Comparison of ENCODE assay signal across 20 mouse cellular contexts in the genomic region with DNA sequence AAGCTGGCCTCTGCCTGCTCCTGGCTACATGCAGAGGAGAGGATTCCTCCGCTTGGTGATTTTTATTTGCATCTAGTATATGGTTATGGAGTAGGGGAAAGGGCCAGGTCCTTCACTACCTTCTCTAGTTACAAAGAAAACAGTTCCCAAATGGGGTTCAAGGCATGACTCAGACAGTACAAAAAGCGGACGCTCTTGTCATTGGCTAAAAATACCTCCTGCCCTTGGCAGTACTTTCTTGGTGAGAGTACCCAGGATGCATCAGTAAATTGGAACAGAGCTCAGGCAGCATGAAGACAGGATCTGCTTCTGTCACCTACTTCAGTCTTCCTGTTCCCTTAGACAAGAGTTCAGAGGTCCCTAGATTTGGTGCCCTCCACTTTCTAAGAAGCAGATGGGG. TPM values are rescaled to one million over a fixed set of nuclear protein-coding genes. Genes with fewer than 3 reads are reported as not detected.
DNase-seq lines count a peak whose midpoint lies in the region; ATAC-seq and TF ChIP-seq lines count a peak whose summit lies in the region.
"Had no signal": no experiment of that assay in that cellular context is flagged by ENCODE, and none has a peak within 500 bp of the region (broad histone marks: within the 10 kb centered on the region; RNA-seq: fewer than 3 reads in every experiment).

No protein-coding gene starts in this region.

- dilution Hi-C loops in CH12.LX (cut with MboI; ENCODE audit: extremely low pct_ligation_motif_present, extremely low pct_unique_long_range_greater_than_20kb, low sequenced_read_pairs), result no loop called here

- H3K4me3 ChIP-seq in CH12.LX (replicated peaks in 1 of 3; ENCODE audit: low read depth in 2 of 3, low read length in 2 of 3, poor library complexity in 1 of 3), result no peak overlapping the region
- no peak overlapping the region for H3K4me3 ChIP-seq in stomach, postnatal 0 days (ENCODE audit: low read depth, low read length)
- H3K4me3 ChIP-seq: embryonic facial prominence, embryonic 15.5 days; limb, embryonic 15.5 days; midbrain, embryonic 13.5 days; neural tube, embryonic 13.5 days had no signal

- no peak overlapping the region for H3K27ac ChIP-seq in CH12.LX (ENCODE audit: insufficient read depth, low read depth)
- H3K27ac ChIP-seq in stomach, postnatal 0 days (replicated peaks), result no peak overlapping the region
- H3K27ac ChIP-seq: embryonic facial prominence, embryonic 15.5 days; hindbrain, embryonic 14.5 days; limb, embryonic 15.5 days; midbrain, embryonic 13.5 days; neural tube, embryonic 13.5 days had no signal

- H3K4me1 ChIP-seq in CH12.LX (ENCODE audit: control insufficient read depth in 1 of 2, insufficient read depth in 2 of 2), result peaks cover 11 to 23% of the 10 kb centered on the region in 2 experiments
- H3K4me1 ChIP-seq in stomach, postnatal 0 days (replicated peaks; ENCODE audit: control insufficient read depth, insufficient read depth), result no peaks in the 10 kb centered on the region
- H3K4me1 ChIP-seq: embryonic facial prominence, embryonic 15.5 days; limb, embryonic 15.5 days; midbrain, embryonic 13.5 days; neural tube, embryonic 13.5 days had no signal

- no peaks in the 10 kb centered on the region for H3K9me3 ChIP-seq in CH12.LX (replicated peaks; ENCODE audit: low read length)
- no peaks in the 10 kb centered on the region for H3K9me3 ChIP-seq in stomach, postnatal 0 days (ENCODE audit: control insufficient read depth, low read length)
- H3K9me3 ChIP-seq: embryonic facial prominence, embryonic 15.5 days; G1E; limb, embryonic 15.5 days; midbrain, embryonic 13.5 days; neural tube, embryonic 13.5 days had no signal

- H3K4me2 ChIP-seq in CH12.LX (ENCODE audit: insufficient read depth, low read depth, poor library complexity, severe bottlenecking), result 0 out of 2 replicates have a peak overlapping the region, but pooled peaks have one; percentile 4
- no peak overlapping the region for H3K4me2 ChIP-seq in stomach, postnatal 0 days (replicated peaks; ENCODE audit: low read depth)
- H3K4me2 ChIP-seq: embryonic facial prominence, embryonic 15.5 days; hindbrain, embryonic 14.5 days; limb, embryonic 15.5 days; midbrain, embryonic 13.5 days; neural tube, embryonic 13.5 days had no signal

- intact Hi-C loops in left cerebral cortex, postnatal 10 days (cut with DNase I), result no loop called here
- intact Hi-C loops in left cerebral cortex, postnatal 36 days (cut with DNase I), result no loop called here

- H3K79me2 ChIP-seq in CH12.LX (replicated peaks; ENCODE audit: control insufficient read depth, extremely low read depth, insufficient read depth, poor library complexity, severe bottlenecking), result no peaks in the 10 kb centered on the region

- no peak overlapping the region for H3K9ac ChIP-seq in CH12.LX (ENCODE audit: insufficient read depth, low read depth)
- H3K9ac ChIP-seq in stomach, postnatal 0 days (ENCODE audit: low read length), result no peak overlapping the region
- H3K9ac ChIP-seq: embryonic facial prominence, embryonic 15.5 days; forebrain, postnatal 0 days; hindbrain, embryonic 14.5 days; limb, embryonic 15.5 days; midbrain, embryonic 13.5 days; neural tube, embryonic 13.5 days had no signal

- TF ChIP-seq RAD21 in CH12.LX (IDR thresholded peaks at IDR 0.05; ENCODE audit: low read depth, low read length), result no peak

- no peak for TF ChIP-seq CTCF in CH12.LX (conservative IDR thresholded peaks at IDR 0.05 in 1 of 2, IDR thresholded peaks at IDR 0.05 in 1 of 2; ENCODE audit: low read depth in 2 of 2, low read length in 2 of 2)
- no peak for TF ChIP-seq CTCF in stomach, postnatal 0 days (IDR thresholded peaks at IDR 0.05; ENCODE audit: low read depth)

- in situ Hi-C loops in CH12.LX (cut with MboI; ENCODE audit: low pct_ligation_motif_present, low pct_unique_long_range_greater_than_20kb, low sequenced_read_pairs), result loop anchor here (10.0 kb wide), 1 partner anchor 205 kb away; no protein-coding TSS in a partner anchor

- DNase-seq in left cerebral cortex, adult 18-20 months (ENCODE audit: low spot score in 2 of 2), result peak; percentile 28 to 39
- DNase-seq in left cerebral cortex, postnatal 10 days (ENCODE audit: extremely low spot score in 1 of 2, low spot score in 2 of 2), result no peak
- DNase-seq in CH12.LX (ENCODE audit: extremely low read depth), result no peak
- peak; percentile 30 to 52 for DNase-seq in left cerebral cortex, postnatal 36 days (ENCODE audit: low spot score in 2 of 2)
- DNase-seq in stomach, postnatal 0 days (ENCODE audit: low spot score), result no peak
- DNase-seq in layer of hippocampus, adult 8-10 months (ENCODE audit: low spot score in 2 of 2), result no peak
- DNase-seq: adrenal gland, adult 2 months; cerebellum, postnatal 36 days; forebrain, postnatal 0 days; kidney, adult 8-10 months; lung, postnatal 14 days; retina, postnatal 1 day had no signal

- 0 out of 2 replicates have a peak, but pooled peaks have one; percentile 51 for ATAC-seq in common myeloid progenitor, adult 5-6 weeks (replicated peaks; ENCODE audit: low read depth, poor library complexity, severe bottlenecking)
- no peak for ATAC-seq in stomach, postnatal 0 days (ENCODE audit: low FRiP score, low TSS enrichment)
- ATAC-seq: forebrain, postnatal 0 days; midbrain, embryonic 13.5 days had no signal

- H3K27me3 ChIP-seq in CH12.LX (replicated peaks), result peaks cover 35% of the 10 kb centered on the region
- H3K27me3 ChIP-seq in stomach, postnatal 0 days (ENCODE audit: control insufficient read depth, insufficient read depth, low read length), result no peaks in the 10 kb centered on the region
- H3K27me3 ChIP-seq: limb, embryonic 15.5 days had no signal

- H3K36me3 ChIP-seq in CH12.LX (replicated peaks in 1 of 2; ENCODE audit: control insufficient read depth in 1 of 2, insufficient read depth in 1 of 2, low read length in 1 of 2), result no peaks in the 10 kb centered on the region
- H3K36me3 ChIP-seq in stomach, postnatal 0 days (ENCODE audit: control insufficient read depth, insufficient read depth, low read length), result no peaks in the 10 kb centered on the region
- H3K36me3 ChIP-seq: embryonic facial prominence, embryonic 15.5 days; G1E; limb, embryonic 15.5 days; midbrain, embryonic 13.5 days; neural tube, embryonic 13.5 days had no signal

- WGBS in stomach, postnatal 0 days, result 54% methylated on average over 3 of the region's 3 CpGs

- TF ChIP-seq EP300 in CH12.LX (IDR thresholded peaks at IDR 0.05; ENCODE audit: low read length), result no peak
- no peak for TF ChIP-seq EP300 in stomach, postnatal 0 days (optimal IDR thresholded peaks at IDR 0.05)

- TF ChIP-seq POLR2A in CH12.LX (IDR thresholded peaks at IDR 0.05; ENCODE audit: low read depth, low read length), result no peak

TF ChIP-seq in CH12.LX, 34 proteins besides CTCF, POLR2A, EP300 and RAD21 (continues in another document):
- TF ChIP-seq MEF2A (IDR thresholded peaks at IDR 0.05; ENCODE audit: borderline replicate concordance, low read depth, low read length), result peak; percentile 89

RNA-seq across cellular contexts. Expression of a gene that starts 2.6 kb away (rescaled TPM):
- not detected for total RNA-seq in left cerebral cortex, adult 18-20 months (2021)
- total RNA-seq in left cerebral cortex, postnatal 10 days (2021), result not detected
- total RNA-seq in CH12.LX (2012; rRNA removed), result 0.71 and 1.5 TPM in 2 replicates
- 0.26 TPM in 1 of 2 replicates, not detected in the other for total RNA-seq in CH12.LX (2014; rRNA removed)
- 0.13 and 0.14 TPM in 2 replicates for polyA plus RNA-seq in CH12.LX (2012; ENCODE audit: insufficient read length, low read depth)
- total RNA-seq in common myeloid progenitor, adult 5-6 weeks (2017), result not detected in 2 replicates
- total RNA-seq in left cerebral cortex, postnatal 36 days (2021), result not detected
- 0.05 TPM in 1 of 2 replicates, not detected in the other for polyA plus RNA-seq in stomach, postnatal 0 days (2015; fragmentation: Nextera tagmentation; extraction: Ambion mirVana)
- not detected for total RNA-seq in layer of hippocampus, adult 8-10 months (2022)
- total RNA-seq: adrenal gland, adult 2 months; G1E had no signal
- polyA plus RNA-seq: adrenal gland, adult 2 months; G1E; hindbrain, embryonic 14.5 days; midbrain, embryonic 13.5 days; neural tube, embryonic 13.5 days; stomach, embryonic 14.5 days had no signal

RNA-seq across cellular contexts. Expression of a gene that starts 6.9 kb away (rescaled TPM):
- total RNA-seq in left cerebral cortex, adult 18-20 months (2021), result 10 to 100 TPM; 46.9 to 57.8 TPM
- total RNA-seq in left cerebral cortex, postnatal 10 days (2021), result 10 to 100 TPM; 62.8 to 66.7 TPM
- total RNA-seq in CH12.LX (2012; rRNA removed), result 81.2 and 99.6 TPM in 2 replicates
- total RNA-seq in CH12.LX (2014; rRNA removed), result 107 and 115 TPM in 2 replicates
- polyA plus RNA-seq in CH12.LX (2012; ENCODE audit: insufficient read length, low read depth), result 77.7 and 86.0 TPM in 2 replicates
- 43.7 and 48.9 TPM in 2 replicates for total RNA-seq in common myeloid progenitor, adult 5-6 weeks (2017)
- total RNA-seq in left cerebral cortex, postnatal 36 days (2021), result 10 to 100 TPM; 53.8 to 55.9 TPM
- 37.7 and 42.3 TPM in 2 replicates for polyA plus RNA-seq in stomach, postnatal 0 days (2015; fragmentation: Nextera tagmentation; extraction: Ambion mirVana)
- total RNA-seq in layer of hippocampus, adult 8-10 months (2022), result 10 to 100 TPM; 44.2 to 55.4 (median 50.7) TPM

RNA-seq across cellular contexts. Expression of a gene that starts 18.8 kb away (rescaled TPM):
- total RNA-seq in left cerebral cortex, adult 18-20 months (2021), result under 1 TPM; 0.21 to 0.23 TPM
- total RNA-seq in left cerebral cortex, postnatal 10 days (2021), result under 1 TPM; 0.34 to 0.43 TPM
- total RNA-seq in CH12.LX (2012; rRNA removed) (4.9 and 5.0 TPM in 2 replicates), CH12.LX (2014; rRNA removed) (0.19 TPM in 1 of 2 replicates, not detected in the other)
- polyA plus RNA-seq in CH12.LX (2012; ENCODE audit: insufficient read length, low read depth), result 0.30 and 0.71 TPM in 2 replicates
- 21.0 and 23.4 TPM in 2 replicates for total RNA-seq in common myeloid progenitor, adult 5-6 weeks (2017)
- under 1 TPM; 0.25 to 0.32 TPM for total RNA-seq in left cerebral cortex, postnatal 36 days (2021)
- polyA plus RNA-seq in stomach, postnatal 0 days (2015; fragmentation: Nextera tagmentation; extraction: Ambion mirVana), result 5.1 and 5.4 TPM in 2 replicates
- 1 to 10 TPM in 1 of 4 experiments, under 1 TPM in 2, not detected in 1; 0.34 to 1.3 (median 0.63) TPM for total RNA-seq in layer of hippocampus, adult 8-10 months (2022)
- polyA plus RNA-seq: G1E had no signal

RNA-seq across cellular contexts. Expression of a gene that starts 21.2 kb away (rescaled TPM):
- 1 to 10 TPM; 8.2 to 8.5 TPM for total RNA-seq in left cerebral cortex, adult 18-20 months (2021)
- total RNA-seq in left cerebral cortex, postnatal 10 days (2021), result 1 to 10 TPM; 6.5 to 6.8 TPM
- total RNA-seq in CH12.LX (2012; rRNA removed), result 1.7 and 2.0 TPM in 2 replicates
- 7.3 and 8.5 TPM in 2 replicates for total RNA-seq in CH12.LX (2014; rRNA removed)
- polyA plus RNA-seq in CH12.LX (2012; ENCODE audit: insufficient read length, low read depth), result 4.1 and 5.0 TPM in 2 replicates
- 20.6 and 24.7 TPM in 2 replicates for total RNA-seq in common myeloid progenitor, adult 5-6 weeks (2017)
- total RNA-seq in left cerebral cortex, postnatal 36 days (2021), result 1 to 10 TPM; 5.2 to 5.5 TPM
- polyA plus RNA-seq in stomach, postnatal 0 days (2015; fragmentation: Nextera tagmentation; extraction: Ambion mirVana), result 27.6 and 28.6 TPM in 2 replicates
- total RNA-seq in layer of hippocampus, adult 8-10 months (2022), result 1 to 10 TPM; 5.2 to 9.3 (median 5.6) TPM

RNA-seq across cellular contexts. Expression of a gene that starts 44.6 kb away (rescaled TPM):
- 1 to 10 TPM; 8.5 to 9.2 TPM for total RNA-seq in left cerebral cortex, adult 18-20 months (2021)
- total RNA-seq in left cerebral cortex, postnatal 10 days (2021), result 1 to 10 TPM; 4.7 to 6.9 TPM
- total RNA-seq in CH12.LX (2012; rRNA removed) (not detected in 2 replicates), CH12.LX (2014; rRNA removed) (not detected in 2 replicates)
- polyA plus RNA-seq in CH12.LX (2012; ENCODE audit: insufficient read length, low read depth), result not detected in 2 replicates
- not detected in 2 replicates for total RNA-seq in common myeloid progenitor, adult 5-6 weeks (2017)
- total RNA-seq in left cerebral cortex, postnatal 36 days (2021), result 1 to 10 TPM; 5.3 to 7.7 TPM
- polyA plus RNA-seq in stomach, postnatal 0 days (2015; fragmentation: Nextera tagmentation; extraction: Ambion mirVana), result 101 and 103 TPM in 2 replicates
- 10 to 100 TPM in 2 of 4 experiments, 1 to 10 TPM in 2; 6.2 to 16.4 (median 10.8) TPM for total RNA-seq in layer of hippocampus, adult 8-10 months (2022)
- total RNA-seq: G1E had no signal
- polyA plus RNA-seq: G1E had no signal

Comparison
In these comparisons a context has a peak if more than half of its experiments do, and no peak if none do; other contexts are left out.
1. DNase-seq: peak in left cerebral cortex, adult 18-20 months (2 of 2) and left cerebral cortex, postnatal 36 days (2 of 2); none in left cerebral cortex, postnatal 10 days (0 of 2), CH12.LX (single experiment), stomach, postnatal 0 days (single experiment) and layer of hippocampus, adult 8-10 months (0 of 2).